Mouse (Mus musculus) limb, embryonic 12.5 days (tissue): ENCODE data around the gene Tmod2. TPM values are rescaled to one million over a fixed set of nuclear protein-coding genes. Genes with fewer than 3 reads are reported as not detected.
A peak's percentile ranks its signal among the peaks of the same experiment; 100 is the strongest.

ENCODE experiments used
- ATAC-seq: fragments of 200-750 bp; cut with Nextera tagmentation; 2 replicates; pipeline ENCODE4 v1.8.0; 2017; ENCODE audit warnings: low read depth, moderate TSS enrichment; ENCODE audit not compliant: insufficient number of reproducible peaks, insufficient read depth, low FRiP score, low TSS enrichment
- H3K27ac ChIP-seq: fragments of 300-500 bp; sonication (generic); 2 replicates; pipeline ENCODE4 v1.5.1; 2016; ENCODE audit warnings: mild to moderate bottlenecking, moderate library complexity
- H3K27me3 ChIP-seq: fragments of 300-500 bp; sonication (generic); 2 replicates; pipeline ENCODE4 v1.6.1; 2016; ENCODE audit warnings: mild to moderate bottlenecking, moderate library complexity
- H3K36me3 ChIP-seq: fragments of 300-500 bp; sonication (generic); 2 replicates; pipeline ENCODE4 v1.6.1; 2016; ENCODE audit warnings: mild to moderate bottlenecking, moderate library complexity
- H3K4me1 ChIP-seq: fragments of 300-500 bp; sonication (generic); replicated peaks from 2 replicates; pipeline ENCODE4 v1.6.1; 2016
- H3K4me2 ChIP-seq: fragments of 300-500 bp; sonication (generic); 2 replicates; pipeline ENCODE4 v1.6.1; 2016; ENCODE audit warnings: mild to moderate bottlenecking, moderate library complexity
- H3K4me3 ChIP-seq: fragments of 300-500 bp; sonication (generic); replicated peaks from 2 replicates; pipeline ENCODE4 v1.5.1; 2016; ENCODE audit warnings: mild to moderate bottlenecking
- H3K9ac ChIP-seq: fragments of 300-500 bp; sonication (generic); replicated peaks from 2 replicates; pipeline ENCODE4 v1.6.1; 2016; ENCODE audit warnings: mild to moderate bottlenecking, moderate library complexity
- H3K9me3 ChIP-seq: fragments of 300-500 bp; sonication (generic); 2 replicates; pipeline ENCODE4 v1.6.1; 2016; ENCODE audit warnings: mild to moderate bottlenecking, moderate library complexity
- WGBS: fragments of 180-500 bp; shearing (Covaris S2); methylation state at CpG from one replicate; pipeline ENCODE4 v1.1.7; 2016; 5-methylcytosine and 5-hydroxymethylcytosine counted together
- polyA plus RNA-seq: library from polyadenylated mRNA; unstranded; fragments of >200 nt; fragmentation: Nextera tagmentation; extraction: Ambion mirVana; gene quantifications from 2 replicates; pipeline ENCODE4 v1.2.1, GENCODE M21; 2016

Gene Tmod2
- polyA plus RNA-seq, 1 experiment from 2014 or later, result 26.7 TPM

GRCm38 (mm10) chr9:75564892-75565291 lies 46.2 kb downstream of the Tmod2 start:
- Histone ChIP-seq H3K4me3 (no peak overlapping the region), H3K9ac (no peak overlapping the region), H3K4me2 (no peak overlapping the region), H3K27me3 (no peaks in the 10 kb centered on the region), H3K9me3 (no peaks in the 10 kb centered on the region), H3K4me1 (0 out of 2 replicates have a peak, but pooled peaks cover 3% of the 10 kb centered on the region), H3K36me3 (no peaks in the 10 kb centered on the region), H3K27ac (no peak overlapping the region)
- 88% methylated on average over 6 of the region's 6 CpGs for WGBS
- ATAC-seq, result no peak

- H3K4me3 ChIP-seq, result no peak overlapping the region
- no peaks in the 10 kb centered on the region for H3K27me3 ChIP-seq
- H3K36me3 ChIP-seq, result no peaks in the 10 kb centered on the region
- no peak overlapping the region for H3K9ac ChIP-seq
- no peak overlapping the region for H3K4me2 ChIP-seq
- 49% methylated on average over 6 of the region's 6 CpGs for WGBS
- H3K27ac ChIP-seq, result no peak overlapping the region
- no peaks in the 10 kb centered on the region for H3K9me3 ChIP-seq
- no peak for ATAC-seq
- H3K4me1 ChIP-seq, result 0 out of 2 replicates have a peak, but pooled peaks cover 3% of the 10 kb centered on the region
Observed at GRCm38 (mm10) chr9:75563622-75564021, 47.5 kb downstream of the Tmod2 start.

- Histone ChIP-seq H3K27ac (no peak overlapping the region), H3K4me1 (peaks cover 3% of the 10 kb centered on the region; the same call in 1 of the 2 replicates), H3K9me3 (no peaks in the 10 kb centered on the region), H3K27me3 (no peaks in the 10 kb centered on the region), H3K4me3 (no peak overlapping the region), H3K9ac (no peak overlapping the region), H3K36me3 (no peaks in the 10 kb centered on the region), H3K4me2 (no peak overlapping the region)
- ATAC-seq, result no peak
- WGBS, result 43% methylated on average over 2 of the region's 2 CpGs
Observed at GRCm38 (mm10) chr9:75563176-75563575, 47.9 kb downstream of the Tmod2 start.

GRCm38 (mm10) chr9:75561040-75561669 lies 50.0 kb downstream of the Tmod2 start:
- Histone ChIP-seq H3K4me2 (no peak overlapping the region), H3K4me3 (no peak overlapping the region), H3K27me3 (no peaks in the 10 kb centered on the region), H3K27ac (no peak overlapping the region), H3K9me3 (no peaks in the 10 kb centered on the region), H3K36me3 (no peaks in the 10 kb centered on the region), H3K9ac (no peak overlapping the region), H3K4me1 (peaks cover 10% of the 10 kb centered on the region; the same call in 1 of the 2 replicates)
- WGBS, result 84% methylated on average over 13 of the region's 13 CpGs
- no peak for ATAC-seq

GRCm38 (mm10) chr9:75560353-75560752 lies 50.8 kb downstream of the Tmod2 start:
- Histone ChIP-seq H3K4me3 (no peak overlapping the region), H3K36me3 (no peaks in the 10 kb centered on the region), H3K4me1 (peaks cover 10% of the 10 kb centered on the region; the same call in 1 of the 2 replicates), H3K9me3 (no peaks in the 10 kb centered on the region), H3K4me2 (no peak overlapping the region), H3K9ac (no peak overlapping the region), H3K27ac (no peak overlapping the region), H3K27me3 (no peaks in the 10 kb centered on the region)
- no peak for ATAC-seq

GRCm38 (mm10) chr9:75559512-75560012 lies 51.6 kb downstream of the Tmod2 start, which contains the start of gene Tmod3:
Tmod3 (minus strand) TSS chr9:75559657.
- Histone ChIP-seq H3K4me2 (peak within 1 kb of the TSS; percentile 83), H3K36me3 (no peaks in the 10 kb centered on the region), H3K9ac (peak within 1 kb of the TSS; percentile 74), H3K4me3 (peak within 1 kb of the TSS; percentile 91), H3K27me3 (no peaks in the 10 kb centered on the region), H3K9me3 (no peaks in the 10 kb centered on the region), H3K4me1 (peaks cover 10% of the 10 kb centered on the region; the same call in 1 of the 2 replicates), H3K27ac (peak within 1 kb of the TSS; percentile 81)
- WGBS, result 4% methylated on average over 21 of the region's 21 CpGs
- ATAC-seq, result peak; percentile 96

GRCm38 (mm10) chr9:75558812-75559511 lies 52.2 kb downstream of the Tmod2 start:
- H3K4me2 ChIP-seq, result peak overlapping the region; percentile 83
- peak overlapping the region; percentile 81 for H3K27ac ChIP-seq
- H3K27me3 ChIP-seq, result no peaks in the 10 kb centered on the region
- H3K4me3 ChIP-seq, result peak overlapping the region; percentile 91
- H3K36me3 ChIP-seq, result no peaks in the 10 kb centered on the region
- peaks cover 8% of the 10 kb centered on the region; the same call in 1 of the 2 replicates for H3K4me1 ChIP-seq
- ATAC-seq, result peak; percentile 90
- H3K9me3 ChIP-seq, result no peaks in the 10 kb centered on the region
- under 1% methylated on average over 47 of the region's 47 CpGs for WGBS
- peak overlapping the region; percentile 74 for H3K9ac ChIP-seq

- peak overlapping the region; percentile 83 for H3K4me2 ChIP-seq
- no peak overlapping the region for H3K27ac ChIP-seq
- 8% methylated on average over 3 of the region's 3 CpGs for WGBS
- H3K4me3 ChIP-seq, result peak overlapping the region; percentile 91
- H3K9ac ChIP-seq, result peak overlapping the region; percentile 74; the same call in 1 of the 2 replicates
- H3K27me3 ChIP-seq, result no peaks in the 10 kb centered on the region
- H3K9me3 ChIP-seq, result no peaks in the 10 kb centered on the region
- H3K4me1 ChIP-seq, result peaks cover 10% of the 10 kb centered on the region; the same call in 1 of the 2 replicates
- ATAC-seq, result no peak
- no peaks in the 10 kb centered on the region for H3K36me3 ChIP-seq
Observed at GRCm38 (mm10) chr9:75558360-75558759, 52.8 kb downstream of the Tmod2 start.

- H3K27me3 ChIP-seq, result no peaks in the 10 kb centered on the region
- no peak for ATAC-seq
- peaks cover 25% of the 10 kb centered on the region for H3K4me1 ChIP-seq
- no peak overlapping the region for H3K4me3 ChIP-seq
- WGBS, result 84% methylated on average over 4 of the region's 4 CpGs
- H3K4me2 ChIP-seq, result no peak overlapping the region
- no peak overlapping the region for H3K9ac ChIP-seq
- H3K9me3 ChIP-seq, result no peaks in the 10 kb centered on the region; the same call in 1 of the 2 replicates
- H3K36me3 ChIP-seq, result no peaks in the 10 kb centered on the region
- H3K27ac ChIP-seq, result no peak overlapping the region
Observed at GRCm38 (mm10) chr9:75553719-75554118, 57.4 kb downstream of the Tmod2 start.

GRCm38 (mm10) chr9:75551342-75551741 lies 59.8 kb downstream of the Tmod2 start:
- H3K4me1 ChIP-seq, result peaks cover 18% of the 10 kb centered on the region
- no peaks in the 10 kb centered on the region for H3K36me3 ChIP-seq
- ATAC-seq, result no peak
- H3K27me3 ChIP-seq, result no peaks in the 10 kb centered on the region
- no peaks in the 10 kb centered on the region; the same call in 1 of the 2 replicates for H3K9me3 ChIP-seq
- no peak overlapping the region for H3K4me3 ChIP-seq
- WGBS, result 23% methylated on average over 5 of the region's 5 CpGs
- no peak overlapping the region for H3K9ac ChIP-seq
- H3K4me2 ChIP-seq, result no peak overlapping the region
- 0 out of 2 replicates have a peak overlapping the region, but pooled peaks have one; percentile 29 for H3K27ac ChIP-seq

- Histone ChIP-seq H3K9me3 (no peaks in the 10 kb centered on the region; the same call in 1 of the 2 replicates), H3K9ac (no peak overlapping the region), H3K4me1 (peaks cover 18% of the 10 kb centered on the region), H3K4me2 (no peak overlapping the region), H3K36me3 (no peaks in the 10 kb centered on the region), H3K4me3 (no peak overlapping the region), H3K27me3 (no peaks in the 10 kb centered on the region), H3K27ac (no peak overlapping the region)
- ATAC-seq, result no peak
- 73% methylated on average over 8 of the region's 8 CpGs for WGBS
Observed at GRCm38 (mm10) chr9:75549010-75549409, 62.1 kb downstream of the Tmod2 start.
